Mouse (Mus musculus): ENCODE data around the gene Tbc1d1.

GRCm38 (mm10) chr5:64159065-64159780, 3.1 kb downstream of the Tbc1d1 start:
- no peak for TF ChIP-seq POLR2A (IDR thresholded peaks at IDR 0.05; ENCODE audit: insufficient read length, low read depth)
- TF ChIP-seq REST (IDR thresholded peaks at IDR 0.05; ENCODE audit: insufficient read depth, insufficient read length), result no peak
- no peak for TF ChIP-seq POLR2AphosphoS2 (IDR thresholded peaks at IDR 0.05; ENCODE audit: insufficient read length, low read depth)
- no peak for TF ChIP-seq TCF3 (IDR thresholded peaks at IDR 0.05; ENCODE audit: insufficient read length, low read depth)
- no peak for TF ChIP-seq E2F4 (IDR thresholded peaks at IDR 0.05; ENCODE audit: insufficient read depth)
- TF ChIP-seq TCF12 (IDR thresholded peaks at IDR 0.05; ENCODE audit: insufficient read depth, poor library complexity, severe bottlenecking), result no peak
- no peak for TF ChIP-seq MAX (IDR thresholded peaks at IDR 0.05; ENCODE audit: low read depth)

Data from myocyte (in vitro differentiated cells).